Mouse (Mus musculus) inflammation-experienced regulatory T-cells, adult 6 months (primary cell): Measurements from ENCODE around the gene Fam136a. TPM values are rescaled to one million over a fixed set of nuclear protein-coding genes. Genes with fewer than 3 reads are reported as not detected.

ENCODE experiments used
- ATAC-seq: one replicate; pipeline ENCODE4 v1.8.0; 2017
- polyA plus RNA-seq, 3 experiments: library from polyadenylated mRNA; unstranded; fragments of 100-300 nt; shearing (Covaris generic); gene quantifications; one replicate each; pipeline ENCODE4 v1.2.1; 2017

Gene Fam136a
- polyA plus RNA-seq, 3 experiments from 2014 or later, result 52.7 to 54.8 (median 53.5) TPM

DNA sequence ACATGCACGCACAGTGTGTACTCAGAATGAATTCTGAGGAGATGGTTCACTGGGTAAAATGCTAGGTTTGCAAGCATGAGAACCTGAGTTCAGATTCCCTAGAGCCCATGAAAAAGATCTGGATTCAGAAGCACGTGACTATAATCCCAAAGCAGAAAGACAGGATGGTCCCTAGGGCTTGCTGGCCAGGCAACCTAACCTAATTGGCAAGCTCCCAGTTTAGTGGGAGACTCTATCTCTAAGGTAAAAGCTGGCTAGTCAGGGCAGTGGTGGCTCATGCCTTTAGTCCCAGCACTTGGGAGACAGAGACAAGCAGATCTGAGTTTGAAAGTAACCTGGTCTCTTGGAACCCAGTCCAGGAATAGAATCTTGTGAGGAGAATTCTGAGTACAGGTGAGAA lies 33.5 kb downstream of the Fam136a start:
- no peak for ATAC-seq

DNA sequence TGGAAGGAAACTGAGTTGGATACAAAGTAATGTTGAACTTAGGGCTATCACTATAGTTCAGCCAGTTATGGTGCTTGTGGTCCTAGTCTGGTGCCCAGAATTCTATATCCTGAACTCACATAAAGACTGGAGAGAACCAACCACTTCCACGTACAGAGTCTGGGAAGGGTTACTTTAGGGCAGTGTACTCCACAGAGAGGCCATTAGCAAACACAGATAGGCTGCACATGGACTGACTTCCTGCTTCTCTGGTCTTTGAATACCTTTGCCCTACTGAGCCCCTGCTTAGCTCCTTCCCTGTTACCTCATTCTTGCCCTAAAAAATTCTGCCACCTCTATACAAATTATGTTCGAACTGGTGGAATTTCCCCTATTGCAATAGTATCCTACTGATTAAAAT lies 34.5 kb downstream of the Fam136a start:
- ATAC-seq, result no peak

DNA sequence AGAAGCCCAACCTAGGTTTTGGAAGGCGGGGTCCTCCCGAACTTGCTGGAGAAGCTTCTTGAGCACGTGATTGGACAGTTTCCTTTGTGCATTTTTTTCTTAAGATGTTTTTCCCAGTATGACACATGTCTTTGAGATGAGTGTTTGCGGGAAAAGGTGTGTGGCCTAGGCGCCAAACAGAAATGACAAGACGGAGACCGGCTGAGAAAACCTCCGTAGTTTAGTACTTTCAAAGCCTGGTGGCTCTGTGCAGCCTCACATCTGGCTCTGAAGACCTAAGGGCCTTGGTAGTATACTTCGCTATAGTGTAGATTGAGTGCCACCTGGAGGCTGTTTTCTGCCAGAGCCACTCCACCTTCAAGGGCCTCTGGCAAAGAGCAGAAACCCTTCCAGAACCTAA lies 35.5 kb downstream of the Fam136a start:
- ATAC-seq, result peak; percentile 63

DNA sequence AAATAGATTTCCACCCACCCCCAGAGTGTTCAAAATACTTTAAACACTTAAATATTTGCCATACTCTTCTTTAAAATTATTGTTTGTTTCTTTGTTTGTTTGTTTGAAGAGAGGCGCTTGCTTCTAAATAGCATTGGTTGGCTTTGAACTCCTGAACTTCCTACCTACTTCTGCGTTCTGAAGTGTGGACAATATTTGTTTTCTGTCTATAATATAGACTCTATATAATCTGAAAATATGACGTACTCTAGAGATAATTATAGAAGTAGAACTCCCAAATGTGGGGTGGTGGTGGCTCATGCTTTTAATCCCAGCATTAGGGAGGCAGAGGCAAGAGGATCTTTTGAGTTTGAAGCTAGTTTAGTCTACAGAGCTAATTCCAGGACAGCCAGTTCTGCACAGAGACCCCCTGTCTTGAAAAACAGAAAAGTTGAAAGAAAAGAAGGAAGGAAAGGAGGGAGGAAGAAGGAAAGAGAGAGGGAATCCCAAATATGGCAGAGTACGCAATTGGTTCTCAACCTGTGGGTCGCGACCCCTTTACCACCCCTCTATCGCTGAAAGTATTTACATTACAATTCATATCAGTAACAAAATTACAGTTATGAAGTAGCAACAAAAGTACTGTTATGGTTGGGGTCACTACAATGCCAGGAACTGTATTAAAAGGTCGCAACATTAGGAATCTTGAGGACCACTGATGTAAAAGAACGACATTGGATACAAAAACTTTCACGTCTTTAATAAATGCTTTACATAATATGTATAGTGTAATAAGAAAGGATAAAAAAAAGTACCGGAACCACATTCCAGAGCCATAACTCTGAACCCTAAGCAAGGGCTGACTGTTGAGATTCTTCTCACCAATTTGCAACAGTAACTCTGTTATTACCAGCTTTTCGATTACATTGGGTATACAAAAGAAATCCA lies 37.5 kb downstream of the Fam136a start:
- no peak for ATAC-seq

DNA sequence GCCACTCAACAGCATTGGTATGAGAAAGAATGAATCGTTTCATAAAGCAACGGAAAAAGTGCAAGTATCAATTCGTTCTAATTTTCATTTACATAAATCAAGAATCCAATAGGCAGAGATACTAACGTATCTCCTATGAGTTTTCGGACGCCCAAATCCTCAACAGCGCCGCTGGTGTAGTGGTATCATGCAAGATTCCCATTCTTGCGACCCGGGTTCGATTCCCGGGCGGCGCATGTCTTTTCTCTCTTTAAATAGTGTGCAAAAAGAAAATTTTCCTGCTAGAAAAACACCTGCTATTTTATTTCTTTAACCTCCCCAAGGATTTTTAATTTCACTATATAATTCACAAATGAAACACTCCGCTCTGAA lies 38.3 kb downstream of the Fam136a start:
- peak; percentile 47 for ATAC-seq

DNA sequence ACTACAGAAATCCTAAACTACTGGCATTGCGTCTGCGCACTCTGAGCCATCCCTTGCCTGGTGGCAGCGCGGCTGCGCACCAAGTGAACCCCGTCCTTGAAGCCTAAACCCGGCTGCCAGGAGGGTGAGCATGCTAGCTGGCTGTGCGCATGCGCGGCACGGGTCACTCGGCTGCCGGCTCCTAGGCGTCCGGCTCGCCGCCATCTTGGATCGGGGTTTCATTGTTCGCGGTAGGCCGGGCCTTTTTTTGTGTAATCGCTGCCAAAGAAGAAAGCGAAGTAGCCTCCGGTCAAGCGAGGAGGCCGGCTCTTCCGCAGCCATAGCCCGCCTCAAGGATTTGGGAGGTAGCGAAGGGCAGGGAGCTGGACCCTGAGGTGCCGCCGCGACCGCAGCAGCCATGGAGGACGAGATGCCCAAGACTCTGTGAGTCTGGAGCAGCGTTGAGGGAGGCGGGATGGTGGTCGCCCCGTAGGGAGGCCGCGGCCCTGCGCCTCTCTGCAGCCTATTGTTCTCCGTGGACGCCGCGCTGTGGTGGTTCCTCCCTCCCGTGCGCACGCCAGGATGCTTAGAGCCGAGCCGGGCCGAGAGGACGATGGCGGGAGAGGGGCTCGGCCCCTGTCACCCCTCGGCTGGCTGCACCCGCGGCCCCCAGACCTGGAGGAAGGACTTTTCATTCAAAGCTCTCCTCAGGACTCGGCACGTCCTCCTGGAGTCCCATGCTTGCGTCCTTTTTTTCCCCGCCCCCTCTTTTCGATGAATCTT lies 38.8 kb downstream of the Fam136a start, which contains the start of gene Tia1:
Gene Tia1, plus strand, starts transcription at position 120 of the 762 bp plus-strand sequence.
- peak; percentile 87 for ATAC-seq

DNA sequence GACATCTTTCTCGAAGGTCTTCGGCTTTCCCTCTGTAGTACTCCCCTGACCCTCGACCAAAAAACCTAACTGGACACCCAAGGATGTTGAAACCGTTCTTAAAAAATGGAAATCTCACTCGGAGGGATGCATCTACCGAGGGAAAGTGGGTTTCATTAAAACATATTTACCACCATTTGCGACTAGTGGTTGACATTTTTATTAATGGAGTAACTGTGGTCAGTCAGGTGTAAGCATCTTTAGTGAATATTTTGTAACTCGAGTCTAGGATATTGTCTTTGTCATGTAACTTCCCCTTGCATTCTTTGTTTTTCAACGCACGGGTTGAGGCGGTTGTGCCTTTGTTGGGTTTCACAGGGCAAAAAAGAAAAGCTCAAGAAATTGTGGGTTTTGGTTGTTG lies 39.5 kb downstream of the Fam136a start:
- ATAC-seq, result no peak

DNA sequence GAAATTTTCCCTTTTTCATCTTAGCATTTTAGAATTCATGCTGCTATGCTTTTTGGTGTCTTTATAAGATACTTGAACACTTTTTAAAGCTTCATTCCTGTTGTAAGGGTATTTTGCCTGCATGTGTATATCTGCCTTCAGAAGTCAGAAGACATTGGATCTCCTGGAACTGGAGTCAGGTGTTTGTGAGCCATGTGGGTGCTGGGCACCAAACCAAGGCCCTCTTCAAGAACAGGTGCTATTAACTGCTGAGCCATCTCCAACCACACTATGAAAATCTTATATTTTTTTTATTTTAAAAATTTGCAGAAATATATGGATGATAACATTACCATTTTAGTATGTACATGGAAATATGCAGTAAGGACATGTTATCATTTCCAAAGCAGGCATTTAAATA lies 40.9 kb downstream of the Fam136a start:
- no peak for ATAC-seq

DNA sequence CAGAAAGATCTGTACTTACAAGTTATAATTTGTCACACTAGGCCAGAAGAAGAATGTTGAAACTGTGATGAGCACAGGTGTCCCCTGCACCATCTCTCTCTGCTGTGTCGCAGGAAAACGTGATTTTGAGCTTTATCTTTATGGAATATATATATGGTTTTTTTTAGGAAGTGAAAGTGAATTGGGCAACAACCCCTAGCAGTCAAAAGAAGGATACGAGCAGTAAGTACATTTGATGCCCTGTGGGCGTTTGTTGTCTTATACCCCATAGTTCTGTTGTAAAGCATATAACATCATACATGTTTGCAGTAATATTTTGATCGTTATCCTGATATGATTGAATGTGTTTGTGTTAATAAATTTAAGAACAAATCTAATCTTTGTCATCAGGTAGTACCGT lies 53.3 kb downstream of the Fam136a start:
- no peak for ATAC-seq

DNA sequence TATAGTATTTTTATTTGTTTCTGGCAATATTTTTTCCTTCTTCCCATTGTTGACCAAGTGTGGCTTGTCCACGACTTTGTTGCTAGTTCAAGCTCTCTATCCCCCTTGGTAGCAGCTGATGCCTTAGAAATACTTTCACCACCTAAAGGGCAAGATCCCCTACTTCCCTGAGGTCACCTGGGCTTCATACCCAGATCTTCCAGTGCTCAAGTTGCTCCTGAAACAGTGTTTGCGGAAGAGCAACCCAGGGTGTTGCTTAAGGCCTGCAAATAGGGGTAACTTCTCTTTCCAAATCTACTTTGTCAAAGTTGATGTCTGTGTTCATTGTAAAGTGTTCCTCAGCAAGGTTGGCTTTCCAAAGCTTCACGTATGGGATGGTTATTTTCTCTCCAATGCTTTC lies 53.8 kb downstream of the Fam136a start:
- no peak for ATAC-seq

Other genes starting within 250 kb of the Fam136a start
- under 1 TPM in 1 of 3 experiments, not detected in 2; 0.28 TPM for gene Tgfa, start 170.4 kb upstream of the Fam136a start, polyA plus RNA-seq
- gene Snrpg, start 5.7 kb downstream of the Fam136a start, polyA plus RNA-seq, result 100 to 1,000 TPM; 402 to 450 (median 421) TPM
- gene Pcyox1, start 31.5 kb downstream of the Fam136a start, polyA plus RNA-seq, result 10 to 100 TPM in 1 of 3 experiments, 1 to 10 TPM in 2; 6.1 to 11.8 (median 6.8) TPM
- gene Tia1, start 38.6 kb downstream of the Fam136a start, polyA plus RNA-seq, result 100 to 1,000 TPM in 2 of 3 experiments, 10 to 100 TPM in 1; 85.7 to 110 (median 100) TPM
- gene Gm44790, start 61.0 kb downstream of the Fam136a start, polyA plus RNA-seq, result not detected
- gene C87436, start 72.7 kb downstream of the Fam136a start, polyA plus RNA-seq, result 10 to 100 TPM; 20.2 to 39.5 (median 34.5) TPM
- 10 to 100 TPM; 26.3 to 32.5 (median 29.3) TPM for gene Pcbp1, start 160.7 kb downstream of the Fam136a start, polyA plus RNA-seq